Mouse (Mus musculus) inflammation-experienced regulatory T-cells, adult 6 months (primary cell): ENCODE data around the gene P2rx5. TPM values are rescaled to one million over a fixed set of nuclear protein-coding genes. Genes with fewer than 3 reads are reported as not detected.
A peak's percentile ranks its signal among the peaks of the same experiment; 100 is the strongest.

Experiments used
- ATAC-seq: one replicate; pipeline ENCODE4 v1.8.0; 2017
- polyA plus RNA-seq, 3 experiments: library from polyadenylated mRNA; unstranded; fragments of 100-300 nt; shearing (Covaris generic); gene quantifications; one replicate each; pipeline ENCODE4 v1.2.1; 2017

Gene P2rx5
- under 1 TPM in 2 of 3 experiments, not detected in 1; 0.23 to 0.24 TPM for polyA plus RNA-seq

DNA sequence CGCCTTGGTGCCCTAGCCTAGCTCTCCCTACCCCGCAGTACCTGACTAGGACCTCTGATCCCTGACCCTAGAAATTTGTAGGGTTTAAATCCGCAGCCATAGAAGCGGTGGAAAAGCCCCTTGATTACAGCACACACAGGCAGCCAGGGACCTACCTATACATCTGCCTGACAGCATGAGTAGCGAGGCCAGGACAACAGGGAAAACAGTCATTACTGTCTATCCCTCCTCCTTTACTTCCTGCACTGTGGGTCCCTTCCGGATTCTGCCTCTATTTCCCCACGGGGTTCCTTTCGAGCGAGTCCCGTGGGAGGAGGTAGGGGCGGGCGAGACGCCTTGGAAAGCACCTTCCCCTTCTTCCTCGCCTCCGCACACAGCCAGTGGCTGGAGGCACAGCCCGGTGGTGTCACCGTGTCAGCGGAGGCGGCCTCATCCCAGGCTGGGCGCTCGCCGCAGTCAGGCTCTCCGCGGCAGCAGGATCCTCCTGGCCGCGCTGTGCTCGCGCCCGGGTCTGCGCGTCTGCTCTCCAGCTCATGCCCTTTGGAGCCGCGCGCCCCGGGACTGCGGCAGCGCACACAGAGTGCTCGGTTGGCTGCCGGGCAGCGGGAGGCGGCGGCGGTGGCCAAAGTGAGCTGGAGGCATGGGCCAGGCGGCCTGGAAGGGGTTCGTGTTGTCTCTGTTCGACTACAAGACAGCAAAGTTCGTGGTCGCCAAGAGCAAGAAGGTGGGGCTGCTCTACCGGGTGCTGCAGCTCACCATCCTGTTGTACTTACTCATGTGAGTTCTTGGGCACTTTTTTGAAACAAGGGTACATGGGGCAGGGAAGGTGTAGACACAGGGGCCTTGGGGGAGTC lies at the start of gene P2rx5:
TSS of gene P2rx5 (plus strand) at position 465 of the 854 bp plus-strand sequence.
- peak; percentile 32 for ATAC-seq

DNA sequence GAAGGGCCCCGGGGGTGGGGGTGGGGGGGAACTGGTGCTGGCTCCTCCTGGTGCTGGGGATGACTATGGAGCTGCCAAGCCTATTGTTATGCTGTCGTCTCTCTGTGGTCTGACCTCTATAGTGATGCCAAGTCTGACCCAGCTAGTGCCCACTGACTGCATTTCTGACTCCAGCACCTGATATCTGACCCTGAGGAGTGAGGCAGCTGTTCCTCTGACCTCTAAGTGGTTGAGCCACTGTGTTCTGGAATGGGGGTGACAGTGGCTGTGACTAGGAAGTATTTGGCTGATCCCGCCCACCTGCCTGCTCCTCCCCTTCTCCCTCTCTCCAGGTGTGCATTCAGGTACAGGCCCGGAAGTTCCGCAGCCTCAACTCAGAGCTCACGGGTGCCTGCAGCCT lies 48.8 kb upstream of the P2rx5 start:
- ATAC-seq, result no peak

DNA sequence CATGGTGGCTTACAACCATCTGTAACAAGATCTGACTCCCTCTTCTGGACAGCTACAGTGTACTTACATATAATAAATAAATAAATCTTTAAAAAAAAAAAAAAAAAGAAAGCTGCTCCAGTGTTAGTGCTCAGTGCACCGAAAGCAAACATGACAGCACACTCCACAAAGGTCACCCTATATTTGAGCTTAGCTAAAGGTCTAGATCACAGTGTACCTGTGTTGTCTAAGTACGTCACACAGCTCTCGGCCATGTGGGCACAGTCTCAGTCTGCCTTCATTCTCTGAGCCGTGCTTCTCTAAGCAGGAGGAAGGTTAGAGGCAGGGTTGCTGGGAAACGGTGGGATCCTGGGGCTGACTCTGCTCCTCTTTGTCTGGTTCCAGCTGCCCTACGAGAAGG lies 33.7 kb upstream of the P2rx5 start:
- ATAC-seq, result no peak

DNA sequence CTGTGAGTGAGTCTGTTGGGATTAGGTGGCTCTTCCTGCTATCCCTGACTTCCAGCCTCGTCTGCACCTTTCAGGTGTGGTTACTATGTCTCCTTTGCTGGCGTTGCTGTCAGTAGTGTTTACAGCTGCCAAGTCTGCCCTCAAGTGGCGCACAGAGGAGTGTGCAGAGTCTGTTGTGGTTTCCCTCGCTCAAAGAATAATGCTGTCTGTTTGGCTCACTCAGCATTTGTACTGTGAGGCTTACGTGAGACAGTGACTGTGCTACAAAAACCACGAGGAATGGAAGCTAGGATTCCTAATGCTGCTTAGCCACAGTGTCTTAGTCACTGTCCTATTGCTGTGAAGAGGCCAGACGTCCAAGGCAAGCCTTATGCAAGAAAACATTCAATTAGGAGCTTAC lies 29.2 kb upstream of the P2rx5 start:
- ATAC-seq, result peak; percentile 92

DNA sequence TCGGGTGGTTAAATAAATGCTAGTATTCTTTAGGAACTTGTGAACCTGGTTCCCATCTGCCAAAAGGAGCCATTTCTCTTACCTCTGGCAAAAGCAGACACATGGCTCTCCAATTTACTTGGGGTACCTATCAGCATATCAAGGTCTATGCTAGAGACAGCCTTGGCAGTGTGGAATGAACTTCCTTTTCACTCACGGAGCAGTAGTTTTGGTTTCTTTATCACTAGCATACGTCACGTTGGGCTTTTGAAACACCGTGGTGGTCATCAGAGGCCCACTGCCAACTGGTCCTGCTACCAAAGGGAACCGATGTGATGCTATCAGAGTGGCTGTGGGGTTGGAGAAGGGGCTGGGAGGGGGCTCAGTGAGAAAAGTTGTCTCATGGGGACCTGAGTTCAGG lies 27.2 kb upstream of the P2rx5 start:
- ATAC-seq, result no peak

DNA sequence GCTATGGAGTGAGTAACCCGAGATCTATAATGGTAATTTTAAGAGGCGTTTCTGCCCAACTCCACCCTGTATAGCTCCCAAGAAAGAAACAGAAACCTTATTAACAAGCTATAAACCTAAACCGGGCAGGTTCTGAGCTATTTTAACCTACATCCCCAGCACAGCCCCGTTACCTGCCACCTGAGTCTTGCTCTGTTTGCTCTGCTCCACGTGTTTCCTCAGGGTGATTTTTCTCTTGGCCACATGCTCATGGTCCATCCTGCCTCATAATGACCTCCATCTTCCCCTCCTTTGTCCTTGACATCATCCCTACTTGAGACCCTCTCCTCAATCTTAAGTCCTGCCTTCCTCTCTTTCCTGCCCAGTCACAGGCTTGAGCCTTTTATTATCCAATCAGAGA lies 26.0 kb upstream of the P2rx5 start:
- ATAC-seq, result no peak

DNA sequence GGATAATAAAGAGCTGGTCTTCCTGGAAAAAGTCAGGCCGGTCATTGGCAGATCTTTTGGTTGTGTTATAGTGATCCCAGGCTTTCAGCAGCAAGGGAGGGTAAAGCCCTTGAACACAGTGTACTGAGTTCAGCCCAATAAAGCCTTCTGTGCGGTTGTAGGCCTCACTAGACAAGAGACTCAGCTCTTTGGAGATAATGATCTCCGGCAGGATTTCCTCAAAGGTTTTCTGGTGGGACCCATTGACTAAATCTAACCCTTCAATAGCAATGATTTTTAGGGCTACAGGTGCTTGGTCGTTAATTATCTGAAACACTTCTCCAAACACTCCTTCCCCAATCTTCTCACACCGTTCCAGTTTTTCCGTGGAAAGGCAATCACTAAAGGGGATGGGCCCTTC lies 23.6 kb upstream of the P2rx5 start:
- no peak for ATAC-seq

DNA sequence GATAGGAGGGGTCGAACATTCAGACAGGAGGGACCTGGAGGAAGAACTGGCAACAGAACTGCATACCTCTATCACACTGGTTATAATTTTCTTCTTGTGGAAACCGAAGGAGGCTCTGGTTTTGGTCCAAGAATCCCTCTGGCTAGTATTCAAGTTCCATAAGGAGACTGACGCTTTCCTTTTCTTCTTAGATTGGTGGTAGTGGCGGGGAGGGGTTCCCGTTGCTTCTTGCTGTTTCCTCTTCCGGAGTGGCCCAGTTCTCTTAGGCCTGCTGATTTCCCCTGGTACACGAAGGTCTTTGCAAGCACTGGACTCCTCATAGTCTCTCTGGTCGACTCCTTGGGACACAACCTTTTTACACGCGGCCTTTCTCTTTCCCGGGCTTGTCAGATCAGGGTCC lies 23.1 kb upstream of the P2rx5 start:
- ATAC-seq, result peak; percentile 13

DNA sequence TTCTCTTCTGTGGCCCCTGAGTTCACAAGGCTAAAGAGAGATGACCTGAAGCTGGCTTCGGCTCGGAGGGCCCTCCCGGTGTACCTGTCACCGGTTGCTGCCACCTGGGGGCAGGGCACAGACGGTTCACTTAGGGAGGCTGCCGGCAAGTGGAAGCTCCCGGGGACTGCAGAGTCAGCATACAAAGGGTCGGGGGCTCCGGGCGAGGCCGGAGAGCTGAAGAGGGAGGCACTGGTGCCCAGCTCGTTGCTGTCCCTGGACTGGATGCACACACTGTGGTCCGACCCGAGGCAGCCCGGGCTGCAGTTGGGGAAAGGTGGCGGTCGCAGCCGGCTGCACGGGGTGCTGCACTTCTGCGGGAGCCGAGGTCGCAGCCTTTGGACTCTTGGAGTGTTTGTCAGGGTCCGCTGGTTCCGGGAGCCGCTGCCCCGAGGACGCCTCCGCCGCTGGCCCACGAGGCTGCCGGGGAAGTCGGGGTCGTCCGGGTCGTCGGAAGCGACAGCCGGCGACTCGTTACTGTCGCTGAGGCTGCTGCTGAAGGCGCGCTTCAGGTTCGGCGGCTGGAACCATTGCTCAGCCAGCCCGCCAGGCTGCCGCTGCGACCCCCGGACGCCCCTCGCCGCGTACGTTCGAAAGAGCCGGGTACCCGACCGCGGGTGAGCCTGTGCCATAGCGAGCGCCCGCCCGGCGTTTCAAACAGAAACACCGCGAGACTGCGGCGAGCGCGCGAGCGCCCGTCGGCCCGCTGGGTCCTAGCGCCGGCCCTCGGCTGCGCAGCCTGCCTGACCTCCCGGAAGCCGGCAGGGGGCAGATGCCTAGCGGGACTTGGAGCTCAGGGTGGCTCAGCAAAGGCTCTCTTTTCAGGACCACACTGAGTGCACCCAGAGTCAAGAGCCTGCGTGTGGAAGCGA lies 22.4 kb upstream of the P2rx5 start, which contains the start of gene Haspin:
TSS of gene Haspin (minus strand) at position 704 of the 911 bp plus-strand sequence.
- peak; percentile 94 for ATAC-seq

DNA sequence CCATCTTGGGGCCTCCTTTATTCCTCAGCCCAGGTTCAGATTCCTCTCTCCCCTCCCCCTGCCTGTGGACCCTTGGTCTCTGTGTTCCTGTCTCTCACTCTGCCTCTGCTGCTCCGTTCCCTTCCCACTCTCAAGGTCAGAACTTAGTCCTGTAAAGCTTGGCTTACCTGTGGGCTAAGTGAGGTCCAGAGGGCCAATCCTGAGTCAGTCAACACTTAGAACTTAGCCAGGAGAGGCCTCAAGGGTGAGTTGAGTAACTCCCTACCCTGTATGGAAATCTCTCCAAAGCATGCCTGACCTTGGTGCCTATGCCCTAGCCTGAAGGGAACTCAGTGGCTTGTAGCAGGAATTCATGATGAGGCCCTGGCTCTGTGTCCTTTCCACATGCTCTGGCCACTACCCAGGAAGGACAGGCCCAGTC lies 15.9 kb upstream of the P2rx5 start:
- ATAC-seq, result no peak

DNA sequence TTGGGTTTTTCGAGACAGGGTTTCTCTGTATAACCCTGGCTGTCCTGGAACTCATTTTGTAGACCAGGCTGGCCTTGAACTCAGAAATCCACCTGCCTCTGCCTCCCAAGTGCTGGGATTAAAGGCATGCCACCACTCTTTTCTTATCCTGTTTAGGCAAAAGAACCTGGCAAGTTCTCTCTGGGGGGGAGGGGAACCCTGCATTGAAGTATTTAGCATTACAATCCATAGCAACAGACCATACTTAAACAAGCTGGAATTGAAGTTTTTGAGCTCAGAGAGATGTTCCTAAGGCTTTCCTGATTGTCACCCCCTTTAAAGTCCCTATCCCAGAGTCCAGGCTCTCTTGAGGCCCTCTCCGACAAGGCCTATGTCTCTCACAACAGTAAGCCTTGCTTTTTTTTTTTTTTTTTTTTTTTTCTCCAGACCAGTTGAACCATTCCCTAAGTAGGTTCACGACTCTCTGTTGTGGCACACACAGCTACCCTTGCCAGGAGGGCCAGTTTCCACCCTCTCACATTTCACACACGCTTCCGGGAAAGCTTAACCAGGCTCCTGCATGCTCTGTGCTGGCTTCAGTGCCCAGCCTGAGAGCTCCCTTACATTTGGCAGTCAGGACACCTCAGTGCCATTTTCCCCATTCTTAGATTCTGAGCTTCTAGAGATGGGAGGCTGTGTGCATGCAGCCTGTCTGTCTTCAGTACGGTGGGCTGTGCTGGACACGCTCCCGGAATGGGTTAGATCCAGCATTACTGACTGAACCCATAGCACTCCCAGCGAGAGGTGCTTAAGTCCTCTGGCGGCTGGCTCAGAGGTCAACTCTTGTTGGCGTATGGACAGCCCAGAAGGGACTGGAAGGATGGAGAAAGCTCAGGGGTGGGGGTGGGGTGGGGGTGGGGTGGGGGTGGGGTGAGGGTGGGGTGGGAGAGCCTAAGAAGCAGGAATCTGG lies 13.9 kb upstream of the P2rx5 start:
- no peak for ATAC-seq

DNA sequence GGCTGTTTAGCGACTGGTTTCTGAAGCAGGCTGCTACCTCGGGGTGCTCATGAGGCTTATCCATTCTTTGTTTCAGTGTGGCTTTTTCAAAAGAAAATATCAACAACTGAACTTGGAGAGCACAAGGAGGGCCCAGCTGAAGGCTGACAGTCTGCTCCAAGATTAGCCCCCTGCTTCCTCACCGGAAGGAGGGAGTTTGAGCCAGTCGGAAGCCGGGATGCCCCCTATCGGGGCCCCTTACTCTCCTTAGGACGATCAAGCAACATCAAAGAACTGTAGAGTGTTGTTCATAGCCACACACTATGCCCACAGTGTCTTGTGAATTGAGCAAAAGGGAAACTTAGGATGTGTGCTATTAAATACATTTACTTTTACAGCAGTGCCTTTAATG lies 13.3 kb upstream of the P2rx5 start:
- no peak for ATAC-seq

DNA sequence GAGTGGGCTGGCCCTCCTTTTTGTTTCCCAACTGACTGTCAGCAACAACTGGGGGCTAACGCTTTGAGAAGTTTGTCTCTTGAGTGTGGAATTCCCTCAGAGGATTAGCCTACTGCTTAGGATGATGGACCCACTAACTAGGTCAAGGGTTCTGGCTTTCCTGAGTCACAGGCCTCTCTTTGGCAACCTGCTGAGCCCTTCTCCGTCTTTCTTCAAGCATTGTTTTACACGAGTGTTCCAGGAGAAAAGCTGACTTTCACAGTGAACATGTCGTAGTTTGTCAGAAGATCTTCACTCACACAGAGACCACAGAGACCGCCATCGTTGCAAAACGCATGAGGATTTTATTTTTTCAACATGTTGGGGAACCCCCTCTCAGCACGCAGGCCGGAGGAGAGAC lies 12.0 kb upstream of the P2rx5 start:
- ATAC-seq, result no peak

DNA sequence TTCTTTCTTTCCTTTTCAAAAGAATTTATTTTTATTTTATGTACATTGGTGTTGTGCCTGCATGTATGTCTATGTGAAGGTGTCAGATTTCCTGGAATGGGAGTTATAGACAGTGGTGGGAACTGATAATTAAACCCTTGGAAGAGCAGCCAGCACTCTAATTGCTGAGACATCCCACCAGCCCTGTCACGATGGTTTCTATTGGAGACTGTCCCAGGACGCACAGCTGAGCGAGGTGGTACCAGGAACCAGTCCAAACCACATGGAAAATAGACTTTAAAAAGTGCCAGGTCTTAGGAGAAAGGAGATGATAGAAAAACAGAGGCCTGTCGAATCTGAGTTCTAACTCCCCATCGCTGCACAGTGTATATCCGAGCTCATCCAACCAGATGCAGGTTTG lies 5.2 kb upstream of the P2rx5 start:
- ATAC-seq, result no peak

DNA sequence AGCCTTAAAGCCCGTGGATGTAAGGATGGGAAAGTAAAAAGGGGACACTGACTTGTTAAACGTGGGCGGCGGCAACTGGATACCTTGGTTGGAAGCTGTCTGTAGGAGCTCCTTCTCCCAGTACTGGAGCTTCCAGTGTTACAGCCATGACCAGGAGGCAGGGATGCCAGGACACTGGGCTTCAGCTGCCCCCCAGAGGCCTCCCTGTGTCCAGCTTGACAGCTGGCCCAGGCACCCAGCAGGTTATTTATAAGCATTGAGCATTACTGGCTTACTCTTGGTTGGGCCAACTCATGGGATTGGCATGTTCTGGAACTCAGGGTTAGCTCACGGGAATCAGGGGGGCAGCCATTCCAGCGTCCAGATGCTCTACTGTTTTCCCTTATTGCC lies 585 bp downstream of the P2rx5 start:
- no peak for ATAC-seq

DNA sequence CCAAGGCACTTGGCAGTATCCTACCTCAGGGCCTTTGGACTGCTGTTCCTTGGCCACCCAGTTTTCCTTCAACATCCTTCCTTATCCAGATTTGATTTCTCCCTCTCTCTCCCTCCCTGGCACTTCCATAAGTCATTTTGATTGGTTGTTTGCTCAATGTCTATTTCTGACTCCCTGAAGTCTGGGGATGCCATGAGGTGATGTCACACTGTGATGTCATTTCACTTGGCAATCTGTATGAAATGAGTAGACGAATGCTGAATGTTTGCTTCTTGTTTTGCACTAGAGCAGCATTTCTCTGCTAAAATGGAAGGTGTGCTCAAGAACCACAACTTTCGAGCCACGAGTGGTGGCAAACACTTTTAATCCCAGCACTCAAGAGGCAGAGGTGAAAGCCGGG lies 1.4 kb downstream of the P2rx5 start:
- ATAC-seq, result no peak

DNA sequence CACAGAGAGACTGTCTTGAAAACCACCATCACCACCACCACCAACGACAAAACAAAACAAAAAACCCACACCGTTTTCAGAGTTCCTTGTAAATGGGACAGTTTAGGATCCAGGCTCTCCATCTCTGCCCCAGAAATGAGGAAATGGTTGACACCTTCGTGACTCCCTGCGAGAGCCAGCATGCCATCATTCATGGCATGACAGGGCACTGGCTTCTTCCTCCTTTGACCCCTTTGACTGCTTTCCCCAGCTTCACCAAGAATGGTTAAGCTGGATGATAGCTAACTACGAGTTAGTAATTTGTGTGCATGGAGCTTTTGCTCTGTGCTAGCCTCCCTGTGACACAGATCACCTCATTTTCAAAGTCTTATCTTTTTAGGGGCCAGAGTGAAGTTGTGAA lies 2.1 kb downstream of the P2rx5 start:
- ATAC-seq, result no peak

DNA sequence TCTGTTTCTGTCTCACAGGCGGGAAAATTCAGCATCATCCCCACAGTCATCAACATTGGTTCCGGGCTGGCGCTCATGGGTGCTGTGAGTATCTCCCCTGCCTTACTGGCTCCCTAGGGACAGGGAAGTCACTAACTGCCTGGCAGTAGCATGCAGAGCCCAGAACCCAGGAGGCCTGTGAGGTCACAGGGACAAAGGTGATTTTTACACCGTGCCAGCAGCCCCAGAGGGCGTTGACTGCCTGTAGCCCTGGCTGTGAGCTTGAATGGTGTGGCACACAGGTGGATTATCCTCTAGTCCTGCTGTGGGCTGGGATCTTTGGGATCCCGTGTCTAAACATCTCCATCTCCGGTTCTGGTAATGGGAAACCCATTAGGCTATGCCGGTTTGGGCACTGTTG lies 7.8 kb downstream of the P2rx5 start:
- no peak for ATAC-seq

DNA sequence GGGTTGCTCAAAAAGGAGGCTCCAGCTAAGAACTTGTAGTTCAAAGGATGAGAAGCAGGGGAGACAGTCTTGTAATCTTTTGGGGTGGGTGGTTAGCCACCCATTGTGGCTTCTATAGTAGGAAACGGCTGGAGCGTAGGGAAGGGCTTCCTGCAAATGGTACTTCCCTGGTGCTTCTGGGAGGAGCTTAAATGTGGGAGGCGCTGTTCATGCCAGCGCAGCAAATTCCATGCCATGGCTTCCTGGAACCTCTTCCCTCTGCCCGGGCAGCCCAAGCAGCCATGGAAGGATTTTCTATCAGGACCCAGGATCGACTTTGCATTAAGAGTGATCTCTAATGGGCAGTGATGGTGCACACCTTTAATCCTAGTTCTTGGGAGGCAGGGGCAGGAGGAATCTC lies 8.4 kb downstream of the P2rx5 start:
- ATAC-seq, result no peak

DNA sequence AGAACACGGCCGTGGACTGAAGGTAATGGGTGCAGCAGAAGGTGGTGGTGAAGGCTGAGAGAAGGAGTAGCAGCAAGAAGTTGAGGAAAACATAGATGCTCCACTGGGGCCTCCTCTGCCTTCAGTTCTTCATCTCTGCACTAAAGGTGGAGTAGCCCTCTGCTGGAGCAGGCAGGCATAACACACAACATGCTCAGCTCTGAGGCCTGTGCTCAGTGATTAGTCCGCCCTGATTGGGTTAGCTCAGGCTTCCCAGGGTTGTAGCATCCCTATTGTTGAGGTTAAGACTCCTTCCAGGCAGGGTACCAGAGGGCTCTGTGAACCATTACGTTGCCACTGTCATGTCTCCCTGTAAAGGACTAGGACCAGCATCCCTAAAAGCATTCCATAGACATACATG lies 9.0 kb downstream of the P2rx5 start:
- peak; percentile 63 for ATAC-seq

DNA sequence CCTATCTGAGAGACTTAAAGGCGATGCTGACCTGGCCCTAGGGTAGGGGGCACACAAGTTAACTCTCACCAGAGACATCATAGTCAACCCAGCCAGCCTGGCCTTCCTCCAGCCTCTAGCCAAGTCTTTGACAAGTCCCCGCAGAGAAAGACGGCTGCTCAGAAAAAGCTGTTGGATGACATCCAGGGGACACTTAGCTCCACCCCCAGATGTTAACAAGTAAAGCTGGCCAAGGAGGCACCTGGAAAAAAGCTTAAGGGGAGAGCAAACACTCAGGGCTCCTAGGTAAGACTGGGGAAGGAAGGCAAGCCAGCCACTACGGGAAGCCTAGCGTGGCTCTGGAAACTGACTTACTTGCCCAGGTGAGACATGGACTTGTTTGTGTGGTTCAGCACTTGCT lies 12.0 kb downstream of the P2rx5 start:
- ATAC-seq, result no peak

DNA sequence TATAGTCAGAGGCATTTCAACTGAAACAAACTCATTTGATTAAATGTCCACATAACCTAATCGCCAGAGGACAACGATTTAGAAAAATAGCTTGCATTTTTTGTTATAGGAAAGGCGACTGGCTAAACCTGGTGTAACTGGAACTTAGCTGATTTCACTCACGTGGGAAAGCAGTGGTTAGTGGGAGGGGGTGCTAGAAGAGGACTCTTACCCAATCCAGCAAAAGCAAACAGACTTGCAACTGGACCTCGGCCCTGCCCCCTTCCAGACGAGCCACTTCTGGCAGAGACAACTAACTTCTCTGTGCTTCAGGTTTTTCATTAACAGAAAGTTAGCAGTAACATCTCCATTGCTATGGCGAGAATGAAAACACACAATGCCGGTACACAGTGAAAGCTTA lies 15.4 kb downstream of the P2rx5 start:
- ATAC-seq, result no peak

DNA sequence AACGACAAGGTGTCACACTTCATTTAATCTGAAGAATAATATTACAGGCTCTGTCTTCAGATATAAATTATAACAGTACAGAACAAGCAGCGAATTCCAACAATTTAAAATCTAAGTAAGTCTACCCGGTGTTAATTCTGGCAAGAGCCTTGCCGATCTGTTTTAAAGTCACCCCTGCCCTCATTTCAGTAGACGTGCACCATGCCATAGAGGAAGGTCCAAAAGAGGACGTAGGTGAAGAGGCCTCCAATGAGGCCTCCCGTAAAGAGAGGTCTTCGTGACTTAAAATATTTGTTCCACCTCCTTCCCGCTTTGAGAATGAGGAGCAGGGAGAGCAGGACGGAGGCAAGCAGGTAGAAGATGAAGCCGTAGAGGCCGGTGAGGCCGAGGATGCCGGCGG lies 16.0 kb downstream of the P2rx5 start:
- no peak for ATAC-seq
